ENCODE assay signal across 9 mouse cellular contexts in the genomic region with DNA sequence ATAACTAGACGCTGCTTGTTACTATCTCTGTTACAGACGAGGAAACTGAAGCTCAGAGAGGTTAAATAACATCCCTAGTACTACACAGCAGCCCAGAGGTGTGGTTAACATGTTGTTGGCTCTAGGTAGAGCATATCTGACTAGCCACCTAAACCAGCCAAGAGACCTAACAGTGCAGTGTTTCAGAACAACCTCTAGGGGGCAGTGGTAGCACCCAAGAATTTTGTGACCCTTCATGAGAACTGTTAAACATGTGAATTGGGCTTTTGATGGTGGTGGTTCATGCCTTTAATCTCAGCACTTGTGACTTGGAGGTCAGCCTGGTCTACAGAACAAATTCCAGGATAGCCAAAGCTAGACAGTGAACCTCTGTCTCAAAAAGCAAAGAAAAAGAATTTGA. TPM values are rescaled to one million over a fixed set of nuclear protein-coding genes. Genes with fewer than 3 reads are reported as not detected.
A peak's percentile ranks its signal among the peaks of the same experiment; 100 is the strongest.
DNase-seq lines count a peak whose midpoint lies in the region; ATAC-seq and TF ChIP-seq lines count a peak whose summit lies in the region.
"Had no signal": no experiment of that assay in that cellular context is flagged by ENCODE, and none has a peak within 500 bp of the region (broad histone marks: within the 10 kb centered on the region; RNA-seq: fewer than 3 reads in every experiment).

No protein-coding gene starts in this region.

- ATAC-seq in forebrain, embryonic 13.5 days, result 0 out of 2 replicates have a peak, but pooled peaks have one; percentile 62
- ATAC-seq in neural tube, embryonic 11.5 days (ENCODE audit: insufficient read depth, low FRiP score, low TSS enrichment), result no peak

- TF ChIP-seq CTCF in ES-Bruce4 (IDR thresholded peaks at IDR 0.05; ENCODE audit: low read depth, low read length), result peak; percentile 44

- 29% methylated on average over 2 of the region's 2 CpGs for WGBS in forebrain, embryonic 13.5 days
- 30% methylated on average over 2 of the region's 2 CpGs for WGBS in neural tube, embryonic 11.5 days

- H3K36me3 ChIP-seq in ES-Bruce4 (ENCODE audit: control insufficient read depth, insufficient read depth, low read length, poor library complexity, severe bottlenecking), result no peaks in the 10 kb centered on the region
- no peaks in the 10 kb centered on the region for H3K36me3 ChIP-seq in forebrain, embryonic 13.5 days (ENCODE audit: poor library complexity, severe bottlenecking)
- no peaks in the 10 kb centered on the region for H3K36me3 ChIP-seq in neural tube, embryonic 11.5 days (ENCODE audit: control insufficient read depth, insufficient read depth, low read length)
- H3K36me3 ChIP-seq: neural tube, embryonic 12.5 days had no signal

- no peaks in the 10 kb centered on the region for H3K27me3 ChIP-seq in ES-Bruce4 (ENCODE audit: control insufficient read depth, insufficient read depth, low read length, poor library complexity, severe bottlenecking)
- H3K27me3 ChIP-seq in forebrain, embryonic 13.5 days, result no peaks in the 10 kb centered on the region
- H3K27me3 ChIP-seq in neural tube, embryonic 11.5 days (ENCODE audit: control insufficient read depth, insufficient read depth, low read length), result no peaks in the 10 kb centered on the region
- H3K27me3 ChIP-seq: neural tube, embryonic 12.5 days had no signal

- H3K4me3 ChIP-seq in ES-Bruce4 (ENCODE audit: low read depth, low read length), result no peak overlapping the region
- H3K4me3 ChIP-seq in forebrain, embryonic 13.5 days, result no peak overlapping the region
- H3K4me3 ChIP-seq in neural tube, embryonic 11.5 days (ENCODE audit: low read depth, low read length), result no peak overlapping the region
- H3K4me3 ChIP-seq: neural tube, embryonic 12.5 days had no signal

- no peak for TF ChIP-seq POLR2A in ES-Bruce4 (IDR thresholded peaks at IDR 0.05; ENCODE audit: insufficient read depth, low read length)

- TF ChIP-seq EP300 in ES-Bruce4 (IDR thresholded peaks at IDR 0.05; ENCODE audit: insufficient read depth, low read depth, low read length), result no peak

- H3K27ac ChIP-seq in ES-Bruce4 (ENCODE audit: insufficient read depth, low read length), result no peak overlapping the region
- no peak overlapping the region for H3K27ac ChIP-seq in forebrain, embryonic 13.5 days
- no peak overlapping the region for H3K27ac ChIP-seq in neural tube, embryonic 11.5 days (ENCODE audit: low read depth, low read length)
- H3K27ac ChIP-seq: neural tube, embryonic 12.5 days had no signal

- H3K9me3 ChIP-seq in ES-Bruce4 (replicated peaks; ENCODE audit: control insufficient read depth, insufficient read depth, low read length, poor library complexity, severe bottlenecking), result no peaks in the 10 kb centered on the region
- no peaks in the 10 kb centered on the region for H3K9me3 ChIP-seq in forebrain, embryonic 13.5 days (replicated peaks)
- H3K9me3 ChIP-seq in neural tube, embryonic 11.5 days (ENCODE audit: control insufficient read depth, low read length), result no peaks in the 10 kb centered on the region
- H3K9me3 ChIP-seq: neural tube, embryonic 12.5 days had no signal

- H3K9ac ChIP-seq in ES-Bruce4 (ENCODE audit: low read depth, poor library complexity, severe bottlenecking), result no peak overlapping the region
- no peak overlapping the region for H3K9ac ChIP-seq in forebrain, embryonic 13.5 days
- H3K9ac ChIP-seq in neural tube, embryonic 11.5 days (ENCODE audit: low read length), result no peak overlapping the region
- H3K9ac ChIP-seq: neural tube, embryonic 12.5 days had no signal

- H3K4me2 ChIP-seq in forebrain, embryonic 13.5 days, result no peak overlapping the region
- no peak overlapping the region for H3K4me2 ChIP-seq in neural tube, embryonic 11.5 days (ENCODE audit: low read depth)
- H3K4me2 ChIP-seq: neural tube, embryonic 12.5 days had no signal

- peaks cover 1% of the 10 kb centered on the region for H3K4me1 ChIP-seq in ES-Bruce4 (ENCODE audit: control insufficient read depth, insufficient read depth, low read length)
- no peaks in the 10 kb centered on the region for H3K4me1 ChIP-seq in forebrain, embryonic 13.5 days
- H3K4me1 ChIP-seq in neural tube, embryonic 11.5 days (ENCODE audit: control insufficient read depth, insufficient read depth, low read length), result no peaks in the 10 kb centered on the region
- H3K4me1 ChIP-seq: neural tube, embryonic 12.5 days had no signal

- DNase-seq in layer of hippocampus, postnatal 10 days (ENCODE audit: low spot score in 2 of 2), result peak; percentile 28 to 40
- DNase-seq in layer of hippocampus, adult 8-10 months (ENCODE audit: low spot score in 2 of 2), result no peak
- peak; percentile 42 for DNase-seq in c-Kit-negative CD71-positive TER-119-positive erythroid progenitor cells, embryonic 14.5 days (ENCODE audit: low read depth, low spot score)
- peak; percentile 53 for DNase-seq in kidney, postnatal 14 days
- peak; percentile 28 for DNase-seq in neural tube, embryonic 11.5 days (ENCODE audit: low spot score)
- DNase-seq in gastrocnemius, postnatal 4 days (ENCODE audit: low spot score in 2 of 2), result no peak

RNA-seq across cellular contexts. Expression of a gene that starts 46.2 kb away (rescaled TPM):
- 10 to 100 TPM; 22.2 to 24.3 TPM for total RNA-seq in layer of hippocampus, postnatal 10 days (2021)
- total RNA-seq in layer of hippocampus, adult 8-10 months (2022), result 10 to 100 TPM; 26.0 to 30.5 (median 28.4) TPM
- polyA plus RNA-seq in ES-Bruce4 (2011; ENCODE audit: insufficient read depth, insufficient read length, low read depth, missing spikeins), result 40.6 and 46.2 TPM in 2 replicates
- polyA plus RNA-seq in forebrain, embryonic 13.5 days (2015; fragmentation: Nextera tagmentation; extraction: Ambion mirVana), result 15.9 and 16.5 TPM in 2 replicates
- polyA plus RNA-seq in neural tube, embryonic 11.5 days (2014; fragmentation: Nextera tagmentation; extraction: Ambion mirVana), result 32.4 and 33.3 TPM in 2 replicates
- total RNA-seq in gastrocnemius, postnatal 4 days (2021), result 10 to 100 TPM; 22.9 to 28.7 TPM

Comparison
In these comparisons a context has a peak if more than half of its experiments do, and no peak if none do; other contexts are left out.
1. DNase-seq: peak in layer of hippocampus, postnatal 10 days (2 of 2), c-Kit-negative CD71-positive TER-119-positive erythroid progenitor cells, embryonic 14.5 days (single experiment), kidney, postnatal 14 days (single experiment) and neural tube, embryonic 11.5 days (single experiment); none in layer of hippocampus, adult 8-10 months (0 of 2) and gastrocnemius, postnatal 4 days (0 of 2).